Mouse (Mus musculus): Measurements from ENCODE around the gene Foxp1.

GRCm38 (mm10) chr6:99492937-99493336, 29.6 kb downstream of the Foxp1 start:
- TF ChIP-seq POLR2A (IDR thresholded peaks at IDR 0.05; ENCODE audit: insufficient read length, low read depth) (no peak), E2F4 (IDR thresholded peaks at IDR 0.05; ENCODE audit: insufficient read depth) (no peak), REST (IDR thresholded peaks at IDR 0.05; ENCODE audit: insufficient read depth, insufficient read length) (no peak), MAX (IDR thresholded peaks at IDR 0.05; ENCODE audit: low read depth) (no peak), MYOD1 (IDR thresholded peaks at IDR 0.05; ENCODE audit: control insufficient read depth in 1 of 3, insufficient read length in 2 of 3, low read depth in 2 of 3) (no peak), MYOG (IDR thresholded peaks at IDR 0.05; ENCODE audit: control insufficient read depth in 1 of 3, insufficient read depth in 1 of 3, insufficient read length in 2 of 3, low read depth in 2 of 3) (no peak)
